In genomic region chr19:36669720-36670451, GRCm38 (mm10) we compare ENCODE assay signal across 13 mouse cellular contexts.
A peak's percentile ranks its signal among the peaks of the same experiment; 100 is the strongest.
DNase-seq lines count a peak whose midpoint lies in the region; ATAC-seq and TF ChIP-seq lines count a peak whose summit lies in the region.
"Had no signal": no experiment of that assay in that cellular context is flagged by ENCODE, and none has a peak within 500 bp of the region (broad histone marks: within the 10 kb centered on the region; RNA-seq: fewer than 3 reads in every experiment).

No protein-coding gene starts in this region.

- intact Hi-C loops in heart, adult 2 months (cut with DNase I): no loop called here
- intact Hi-C loops in heart, postnatal 14 days (cut with DNase I): loop anchor here (5.0 kb wide), 1 partner anchor 63 kb away; no protein-coding TSS in a partner anchor
- intact Hi-C loops in gastrocnemius, postnatal 36 days (cut with DNase I): no loop called here

- H3K27ac ChIP-seq in heart, adult 2 months: peak overlapping the region; percentile 26
- H3K27ac ChIP-seq in lung, embryonic 15.5 days: 0 out of 2 replicates have a peak overlapping the region, but pooled peaks have one; percentile 2
- peak overlapping the region; percentile 23; the same call in 1 of the 2 replicates for H3K27ac ChIP-seq in forebrain, embryonic 14.5 days (ENCODE audit: low read depth, low read length)
- no peak overlapping the region for H3K27ac ChIP-seq in neural tube, embryonic 15.5 days (replicated peaks)

- H3K4me1 ChIP-seq in heart, adult 2 months (ENCODE audit: control insufficient read depth, insufficient read depth, low read length): peaks cover 9% of the 10 kb centered on the region
- peaks cover 3% of the 10 kb centered on the region; the same call in 1 of the 2 replicates for H3K4me1 ChIP-seq in lung, embryonic 15.5 days
- peaks cover 4% of the 10 kb centered on the region; the same call in 1 of the 2 replicates for H3K4me1 ChIP-seq in forebrain, embryonic 14.5 days (ENCODE audit: control insufficient read depth, insufficient read depth, low read length)
- H3K4me1 ChIP-seq in neural tube, embryonic 15.5 days: no peaks in the 10 kb centered on the region
- H3K4me1 ChIP-seq: megakaryocyte, embryonic 14.5 days had no signal

- no peak for DNase-seq in heart, adult 2 months
- no peak for DNase-seq in heart, postnatal 14 days
- DNase-seq in lung, postnatal 25 days (ENCODE audit: low spot score): no peak
- DNase-seq in forebrain, embryonic 14.5 days (ENCODE audit: low spot score): peak; percentile 35
- peak; percentile 9 for DNase-seq in retina, postnatal 1 day
- DNase-seq in gastrocnemius, postnatal 36 days: no peak
- DNase-seq: adrenal gland, postnatal 36 days; cerebellum, adult 8-10 months; gastrocnemius, postnatal 10 days; kidney, postnatal 36 days had no signal

- H3K4me2 ChIP-seq in lung, embryonic 15.5 days: no peak overlapping the region
- H3K4me2 ChIP-seq in forebrain, embryonic 14.5 days (ENCODE audit: low read length): no peak overlapping the region
- H3K4me2 ChIP-seq in neural tube, embryonic 15.5 days: no peak overlapping the region

- H3K36me3 ChIP-seq in heart, adult 2 months (ENCODE audit: control insufficient read depth, insufficient read depth, low read length): peaks cover 2% of the 10 kb centered on the region; the same call in 1 of the 2 replicates
- H3K36me3 ChIP-seq in lung, embryonic 15.5 days: no peaks in the 10 kb centered on the region
- no peaks in the 10 kb centered on the region for H3K36me3 ChIP-seq in forebrain, embryonic 14.5 days (ENCODE audit: control insufficient read depth, insufficient read depth, low read length)
- no peaks in the 10 kb centered on the region for H3K36me3 ChIP-seq in neural tube, embryonic 15.5 days

- 76% methylated on average over 5 of the region's 5 CpGs for WGBS in heart, adult 2 months
- 60% methylated on average over 5 of the region's 5 CpGs for WGBS in lung, embryonic 15.5 days
- 11% methylated on average over 5 of the region's 5 CpGs for WGBS in forebrain, embryonic 14.5 days
- 39% methylated on average over 5 of the region's 5 CpGs for WGBS in neural tube, embryonic 15.5 days

- no peaks in the 10 kb centered on the region for H3K9me3 ChIP-seq in lung, embryonic 15.5 days
- no peaks in the 10 kb centered on the region for H3K9me3 ChIP-seq in forebrain, embryonic 14.5 days (replicated peaks; ENCODE audit: control insufficient read depth, low read length)
- no peaks in the 10 kb centered on the region for H3K9me3 ChIP-seq in neural tube, embryonic 15.5 days (replicated peaks)
- H3K9me3 ChIP-seq: megakaryocyte, embryonic 14.5 days had no signal

- no peak for TF ChIP-seq POLR2A in heart, adult 2 months (IDR thresholded peaks at IDR 0.05; ENCODE audit: insufficient read depth, low read depth, low read length)

- no peak for TF ChIP-seq CTCF in heart, adult 2 months (IDR thresholded peaks at IDR 0.05)

- TF ChIP-seq EP300 in heart, adult 2 months (IDR thresholded peaks at IDR 0.05; ENCODE audit: insufficient read depth, low read depth, low read length): no peak

- H3K4me3 ChIP-seq in heart, adult 2 months: no peak overlapping the region
- no peak overlapping the region for H3K4me3 ChIP-seq in lung, embryonic 15.5 days
- no peak overlapping the region for H3K4me3 ChIP-seq in forebrain, embryonic 14.5 days (ENCODE audit: low read depth, low read length)
- no peak overlapping the region for H3K4me3 ChIP-seq in neural tube, embryonic 15.5 days (replicated peaks)
- H3K4me3 ChIP-seq: megakaryocyte, embryonic 14.5 days had no signal

- no peak overlapping the region for H3K9ac ChIP-seq in heart, adult 2 months (ENCODE audit: low read depth, low read length)
- H3K9ac ChIP-seq in lung, embryonic 15.5 days: no peak overlapping the region
- no peak overlapping the region for H3K9ac ChIP-seq in forebrain, embryonic 14.5 days (ENCODE audit: low read length)
- no peak overlapping the region for H3K9ac ChIP-seq in neural tube, embryonic 15.5 days (replicated peaks)

- H3K79me2 ChIP-seq in heart, adult 2 months (replicated peaks; ENCODE audit: control insufficient read depth, insufficient read depth, low read length): no peaks in the 10 kb centered on the region

- H3K27me3 ChIP-seq in heart, adult 2 months (ENCODE audit: control insufficient read depth, insufficient read depth, low read length): no peaks in the 10 kb centered on the region
- H3K27me3 ChIP-seq in lung, embryonic 15.5 days: no peaks in the 10 kb centered on the region
- no peaks in the 10 kb centered on the region for H3K27me3 ChIP-seq in forebrain, embryonic 14.5 days (replicated peaks; ENCODE audit: control insufficient read depth, insufficient read depth, low read length)
- H3K27me3 ChIP-seq in neural tube, embryonic 15.5 days (replicated peaks): no peaks in the 10 kb centered on the region

- ATAC-seq in lung, embryonic 15.5 days (ENCODE audit: borderline replicate concordance, extremely low read depth, low FRiP score, low TSS enrichment): no peak
- no peak; the same call in 1 of the 2 replicates for ATAC-seq in forebrain, embryonic 14.5 days
- no peak for ATAC-seq in neural tube, embryonic 15.5 days (ENCODE audit: low FRiP score)

Comparison
In these comparisons a context has a peak if more than half of its experiments do, and no peak if none do; other contexts are left out.
1. DNase-seq: peak in forebrain, embryonic 14.5 days (single experiment) and retina, postnatal 1 day (single experiment); none in heart, adult 2 months (0 of 2), heart, postnatal 14 days (0 of 2), lung, postnatal 25 days (single experiment) and gastrocnemius, postnatal 36 days (0 of 2).